Mouse (Mus musculus) kidney, adult 8-10 months (tissue): ENCODE data around the gene Ropn1.
A peak's percentile ranks its signal among the peaks of the same experiment; 100 is the strongest.

ENCODE experiments used
- DNase-seq, 2 experiments: peaks; one replicate each; pipeline ENCODE4 v3.0.0; 2022

Ropn1 gene

GRCm38 (mm10) chr16:34649621-34650020 is at the start of gene Ropn1:
TSS of gene Ropn1 (plus strand) at chr16:34649921.
- no peak for DNase-seq

GRCm38 (mm10) chr16:34601954-34602353 is 47.8 kb upstream of the Ropn1 start:
- no peak for DNase-seq

- DNase-seq: no peak
These were observed 46.6 kb upstream of the Ropn1 start for GRCm38 (mm10) chr16:34603076-34603475.

GRCm38 (mm10) chr16:34603854-34604253 is 45.9 kb upstream of the Ropn1 start:
- DNase-seq: no peak

- DNase-seq: peak; percentile 36 to 47
These were observed 44.0 kb upstream of the Ropn1 start for GRCm38 (mm10) chr16:34605679-34606078.

GRCm38 (mm10) chr16:34610137-34610536 is 39.6 kb upstream of the Ropn1 start:
- no peak for DNase-seq

- no peak for DNase-seq
These were observed 35.7 kb upstream of the Ropn1 start for GRCm38 (mm10) chr16:34614021-34614420.

- DNase-seq: no peak
These were observed 22.1 kb upstream of the Ropn1 start for GRCm38 (mm10) chr16:34627591-34627990.

GRCm38 (mm10) chr16:34628397-34628796 is 21.3 kb upstream of the Ropn1 start:
- DNase-seq: no peak

- no peak for DNase-seq
These were observed 14.2 kb upstream of the Ropn1 start for GRCm38 (mm10) chr16:34635557-34635956.

- no peak for DNase-seq
These were observed 6.0 kb upstream of the Ropn1 start for GRCm38 (mm10) chr16:34643511-34644259.

GRCm38 (mm10) chr16:34653023-34653422 is 3.3 kb downstream of the Ropn1 start:
- DNase-seq: no peak

- peak in 1 of 2 experiments; percentile 8 for DNase-seq
These were observed 7.8 kb downstream of the Ropn1 start for GRCm38 (mm10) chr16:34657566-34657965.

GRCm38 (mm10) chr16:34657983-34658382 is 8.3 kb downstream of the Ropn1 start:
- no peak for DNase-seq

- DNase-seq: no peak
These were observed 8.7 kb downstream of the Ropn1 start for GRCm38 (mm10) chr16:34658388-34658787.

GRCm38 (mm10) chr16:34664553-34664952 is 14.8 kb downstream of the Ropn1 start:
- DNase-seq: no peak

- DNase-seq: peak; percentile 53 to 58
These were observed 17.5 kb downstream of the Ropn1 start for GRCm38 (mm10) chr16:34667031-34667726.

- no peak for DNase-seq
These were observed 18.6 kb downstream of the Ropn1 start for GRCm38 (mm10) chr16:34668341-34668740.

- no peak for DNase-seq
These were observed 22.2 kb downstream of the Ropn1 start for GRCm38 (mm10) chr16:34671966-34672365.

GRCm38 (mm10) chr16:34672822-34673221 is 23.1 kb downstream of the Ropn1 start:
- no peak for DNase-seq

- DNase-seq: no peak
These were observed 24.6 kb downstream of the Ropn1 start for GRCm38 (mm10) chr16:34674365-34674764.

GRCm38 (mm10) chr16:34681823-34682222 is 32.1 kb downstream of the Ropn1 start:
- no peak for DNase-seq

GRCm38 (mm10) chr16:34689879-34690278 is 40.2 kb downstream of the Ropn1 start:
- no peak for DNase-seq
